Mouse (Mus musculus) lung, adult 2 months (tissue): Measurements from ENCODE around the gene Hoxc10. TPM values are rescaled to one million over a fixed set of nuclear protein-coding genes. Genes with fewer than 3 reads are reported as not detected.

ENCODE experiments used
- DNase-seq: peaks from one replicate; pipeline ENCODE4 v3.0.0; 2022
- H3K4me1 ChIP-seq: fragments of 200-500 bp; 2 replicates; pipeline ENCODE4 v1.6.1; 2011; ENCODE audit warnings: low read length; ENCODE audit not compliant: control insufficient read depth, insufficient read depth
- H3K4me3 ChIP-seq: fragments of 200-500 bp; replicated peaks from 2 replicates; pipeline ENCODE3; 2011; ENCODE audit warnings: low read depth, mild to moderate bottlenecking, control low read depth, low read length; ENCODE audit errors: extremely low read depth
- CTCF ChIP-seq: fragments of 200-500 bp; IDR thresholded peaks from 2 replicates; pipeline ENCODE4 v1.5.1; 2011; ENCODE audit warnings: mild to moderate bottlenecking, low read length, control low read depth; ENCODE audit not compliant: insufficient read depth
- POLR2A ChIP-seq: fragments of 200-500 bp; IDR thresholded peaks from 2 replicates; pipeline ENCODE4 v1.6.1; 2011; ENCODE audit warnings: low read depth, mild to moderate bottlenecking, control low read depth, low read length, borderline replicate concordance; ENCODE audit errors: extremely low read depth
- WGBS: fragments of 180-500 bp; shearing (Covaris S2); methylation state at CpG from one replicate; pipeline ENCODE4 v1.1.7; 2018; 5-methylcytosine and 5-hydroxymethylcytosine counted together
- polyA plus RNA-seq: library from polyadenylated mRNA; depleted of rRNA; stranded (reverse); fragments of >200 nt; gene quantifications from 2 replicates; pipeline ENCODE4 v1.2.3, GENCODE M21; 2012

The Hoxc10 gene
- polyA plus RNA-seq, 1 experiment, result not detected

- H3K4me3 ChIP-seq, result no peak overlapping the region
- WGBS, result 3% methylated on average over 40 of the region's 40 CpGs
- TF ChIP-seq POLR2A (no peak), CTCF (no peak)
- H3K4me1 ChIP-seq, result no peaks in the 10 kb centered on the region
- DNase-seq, result no peak
Measured at GRCm38 (mm10) chr15:102927032-102927645, 39.5 kb upstream of the Hoxc10 start.

GRCm38 (mm10) chr15:102931706-102932358 lies 34.8 kb upstream of the Hoxc10 start:
- H3K4me1 ChIP-seq, result no peaks in the 10 kb centered on the region
- 3% methylated on average over 23 of the region's 23 CpGs for WGBS
- DNase-seq, result no peak
- H3K4me3 ChIP-seq, result no peak overlapping the region
- no peak for TF ChIP-seq POLR2A
- no peak for TF ChIP-seq CTCF

GRCm38 (mm10) chr15:102934438-102934837 lies 32.2 kb upstream of the Hoxc10 start:
- TF ChIP-seq POLR2A, result no peak
- 5% methylated on average over 12 of the region's 12 CpGs for WGBS
- DNase-seq, result no peak
- Histone ChIP-seq H3K4me1 (no peaks in the 10 kb centered on the region), H3K4me3 (no peak overlapping the region)

- Histone ChIP-seq H3K4me1 (no peaks in the 10 kb centered on the region), H3K4me3 (no peak overlapping the region)
- 2% methylated on average over 27 of the region's 27 CpGs for WGBS
- no peak for DNase-seq
- no peak for TF ChIP-seq POLR2A
Measured at GRCm38 (mm10) chr15:102934897-102935296, 31.7 kb upstream of the Hoxc10 start.

GRCm38 (mm10) chr15:102936279-102936972 lies 30.2 kb upstream of the Hoxc10 start, which contains the start of gene Hoxc12:
Hoxc12 (plus strand) TSS chr15:102936757.
- Histone ChIP-seq H3K4me3 (no peak within 1 kb of the TSS), H3K4me1 (no peaks in the 10 kb centered on the region)
- 2% methylated on average over 31 of the region's 31 CpGs for WGBS
- DNase-seq, result no peak
- TF ChIP-seq CTCF, result no peak
- no peak for TF ChIP-seq POLR2A

GRCm38 (mm10) chr15:102937036-102937666 lies 29.4 kb upstream of the Hoxc10 start:
- H3K4me1 ChIP-seq, result no peaks in the 10 kb centered on the region
- no peak for DNase-seq
- TF ChIP-seq CTCF, result no peak
- no peak for TF ChIP-seq POLR2A
- no peak overlapping the region for H3K4me3 ChIP-seq
- WGBS, result 2% methylated on average over 50 of the region's 50 CpGs

GRCm38 (mm10) chr15:102939256-102940155 lies 27.1 kb upstream of the Hoxc10 start:
- DNase-seq, result no peak
- Histone ChIP-seq H3K4me1 (no peaks in the 10 kb centered on the region), H3K4me3 (no peak overlapping the region)
- TF ChIP-seq CTCF, result no peak
- TF ChIP-seq POLR2A, result no peak
- WGBS, result 5% methylated on average over 34 of the region's 34 CpGs

- Histone ChIP-seq H3K4me3 (no peak overlapping the region), H3K4me1 (no peaks in the 10 kb centered on the region)
- no peak for DNase-seq
- WGBS, result 1% methylated on average over 53 of the region's 53 CpGs
- no peak for TF ChIP-seq POLR2A
- TF ChIP-seq CTCF, result no peak
Measured at GRCm38 (mm10) chr15:102942739-102943467, 23.7 kb upstream of the Hoxc10 start.
